Mouse (Mus musculus) kidney, embryonic 15.5 days (tissue): Measurements from ENCODE around the gene Dennd4a. TPM values are rescaled to one million over a fixed set of nuclear protein-coding genes. Genes with fewer than 3 reads are reported as not detected.

Experiments
- ATAC-seq: fragments of 200-750 bp; cut with Nextera tagmentation; replicated peaks from 2 replicates; pipeline ENCODE4 v1.8.0; 2017; ENCODE audit warnings: moderate TSS enrichment; ENCODE audit not compliant: low FRiP score
- H3K27ac ChIP-seq: fragments of 300-500 bp; sonication (generic); 2 replicates; pipeline ENCODE4 v1.5.1; 2015; ENCODE audit warnings: mild to moderate bottlenecking, inconsistent platforms
- H3K27me3 ChIP-seq: fragments of 300-500 bp; sonication (generic); 2 replicates; pipeline ENCODE4 v1.6.1; 2015; ENCODE audit warnings: inconsistent platforms
- H3K36me3 ChIP-seq: fragments of 300-500 bp; sonication (generic); 2 replicates; pipeline ENCODE4 v1.6.1; 2015; ENCODE audit warnings: inconsistent platforms
- H3K4me1 ChIP-seq: fragments of 300-500 bp; sonication (generic); 2 replicates; pipeline ENCODE4 v1.6.1; 2015; ENCODE audit warnings: inconsistent platforms
- H3K4me2 ChIP-seq: fragments of 300-500 bp; sonication (generic); 2 replicates; pipeline ENCODE4 v1.6.1; 2015; ENCODE audit warnings: moderate library complexity, mild to moderate bottlenecking, inconsistent platforms
- H3K4me3 ChIP-seq: fragments of 300-500 bp; sonication (generic); replicated peaks from 2 replicates; pipeline ENCODE4 v1.5.1; 2015; ENCODE audit warnings: mild to moderate bottlenecking, inconsistent platforms
- H3K9ac ChIP-seq: fragments of 300-500 bp; sonication (generic); 2 replicates; pipeline ENCODE4 v1.6.1; 2015; ENCODE audit warnings: mild to moderate bottlenecking, inconsistent platforms
- H3K9me3 ChIP-seq: fragments of 300-500 bp; sonication (generic); replicated peaks from 2 replicates; pipeline ENCODE4 v1.6.1; 2016; ENCODE audit warnings: inconsistent platforms
- WGBS: fragments of 180-500 bp; shearing (Covaris S2); methylation state at CpG from one replicate; pipeline ENCODE4 v1.1.7; 2015; ENCODE audit warnings: mixed read lengths; 5-methylcytosine and 5-hydroxymethylcytosine counted together
- polyA plus RNA-seq: library from polyadenylated mRNA; unstranded; fragments of >200 nt; fragmentation: Nextera tagmentation; extraction: Ambion mirVana; gene quantifications from 2 replicates; pipeline ENCODE4 v1.2.1, GENCODE M21; 2015

The Dennd4a gene
- polyA plus RNA-seq, result 6.0 and 7.6 TPM in 2 replicates

GRCm38 (mm10) chr9:64810822-64811537 lies at the start of gene Dennd4a:
Dennd4a (plus strand) TSS chr9:64811340.
- peaks cover 8% of the 10 kb centered on the region; the same call in 1 of the 2 replicates for H3K4me1 ChIP-seq
- ATAC-seq, result peak; percentile 98
- H3K4me2 ChIP-seq, result peak within 1 kb of the TSS; percentile 90
- peak within 1 kb of the TSS; percentile 90 for H3K27ac ChIP-seq
- no peaks in the 10 kb centered on the region for H3K27me3 ChIP-seq
- WGBS, result under 1% methylated on average over 47 of the region's 51 CpGs
- H3K36me3 ChIP-seq, result no peaks in the 10 kb centered on the region
- peak within 1 kb of the TSS; percentile 61 for H3K9ac ChIP-seq
- H3K4me3 ChIP-seq, result peak within 1 kb of the TSS; percentile 90
- H3K9me3 ChIP-seq, result no peaks in the 10 kb centered on the region

GRCm38 (mm10) chr9:64764824-64765223 lies 46.3 kb upstream of the Dennd4a start:
- Histone ChIP-seq H3K4me2 (no peak overlapping the region), H3K27ac (no peak overlapping the region), H3K4me3 (no peak overlapping the region), H3K9me3 (no peaks in the 10 kb centered on the region), H3K4me1 (no peaks in the 10 kb centered on the region), H3K9ac (no peak overlapping the region), H3K36me3 (no peaks in the 10 kb centered on the region), H3K27me3 (no peaks in the 10 kb centered on the region)
- ATAC-seq, result no peak
- 85% methylated on average over 2 of the region's 2 CpGs for WGBS

- no peak for ATAC-seq
- Histone ChIP-seq H3K4me2 (no peak overlapping the region), H3K9me3 (no peaks in the 10 kb centered on the region), H3K4me1 (no peaks in the 10 kb centered on the region), H3K9ac (no peak overlapping the region), H3K4me3 (no peak overlapping the region), H3K27ac (no peak overlapping the region), H3K27me3 (no peaks in the 10 kb centered on the region), H3K36me3 (no peaks in the 10 kb centered on the region)
- WGBS, result 90% methylated on average over 3 of the region's 3 CpGs
Observed at GRCm38 (mm10) chr9:64766136-64766535, 45.0 kb upstream of the Dennd4a start.

GRCm38 (mm10) chr9:64767796-64768195 lies 43.3 kb upstream of the Dennd4a start:
- Histone ChIP-seq H3K9ac (no peak overlapping the region), H3K4me2 (no peak overlapping the region), H3K9me3 (no peaks in the 10 kb centered on the region), H3K4me3 (no peak overlapping the region), H3K36me3 (no peaks in the 10 kb centered on the region), H3K4me1 (no peaks in the 10 kb centered on the region), H3K27me3 (no peaks in the 10 kb centered on the region), H3K27ac (no peak overlapping the region)
- WGBS, result 37% methylated on average over 1 of the region's 1 CpGs
- ATAC-seq, result no peak

- Histone ChIP-seq H3K36me3 (no peaks in the 10 kb centered on the region), H3K9ac (no peak overlapping the region), H3K4me2 (no peak overlapping the region), H3K4me1 (peaks cover 2% of the 10 kb centered on the region; the same call in 1 of the 2 replicates), H3K27ac (no peak overlapping the region), H3K9me3 (no peaks in the 10 kb centered on the region), H3K27me3 (no peaks in the 10 kb centered on the region), H3K4me3 (no peak overlapping the region)
- WGBS, result 46% methylated on average over 9 of the region's 9 CpGs
- ATAC-seq, result no peak
Observed at GRCm38 (mm10) chr9:64769066-64769695, 42.0 kb upstream of the Dennd4a start.

GRCm38 (mm10) chr9:64769911-64770310 lies 41.2 kb upstream of the Dennd4a start:
- Histone ChIP-seq H3K27me3 (no peaks in the 10 kb centered on the region), H3K36me3 (no peaks in the 10 kb centered on the region), H3K4me3 (no peak overlapping the region), H3K9ac (no peak overlapping the region), H3K27ac (no peak overlapping the region), H3K4me1 (peaks cover 3% of the 10 kb centered on the region; the same call in 1 of the 2 replicates), H3K4me2 (no peak overlapping the region), H3K9me3 (no peaks in the 10 kb centered on the region)
- 94% methylated on average over 6 of the region's 6 CpGs for WGBS
- ATAC-seq, result no peak

GRCm38 (mm10) chr9:64770411-64770849 lies 40.7 kb upstream of the Dennd4a start:
- Histone ChIP-seq H3K9me3 (no peaks in the 10 kb centered on the region), H3K4me2 (no peak overlapping the region), H3K4me3 (no peak overlapping the region), H3K9ac (no peak overlapping the region), H3K27me3 (no peaks in the 10 kb centered on the region), H3K36me3 (no peaks in the 10 kb centered on the region), H3K27ac (no peak overlapping the region), H3K4me1 (peaks cover 3% of the 10 kb centered on the region; the same call in 1 of the 2 replicates)
- WGBS, result 86% methylated on average over 5 of the region's 5 CpGs
- no peak for ATAC-seq

GRCm38 (mm10) chr9:64771236-64771635 lies 39.9 kb upstream of the Dennd4a start:
- ATAC-seq, result no peak
- H3K9me3 ChIP-seq, result no peaks in the 10 kb centered on the region
- no peak overlapping the region for H3K4me2 ChIP-seq
- no peak overlapping the region for H3K27ac ChIP-seq
- WGBS, result 62% methylated on average over 5 of the region's 5 CpGs
- H3K27me3 ChIP-seq, result no peaks in the 10 kb centered on the region
- no peaks in the 10 kb centered on the region for H3K36me3 ChIP-seq
- no peak overlapping the region for H3K9ac ChIP-seq
- no peak overlapping the region for H3K4me3 ChIP-seq
- H3K4me1 ChIP-seq, result peaks cover 3% of the 10 kb centered on the region; the same call in 1 of the 2 replicates

GRCm38 (mm10) chr9:64773254-64773653 lies 37.9 kb upstream of the Dennd4a start:
- H3K4me1 ChIP-seq, result peaks cover 3% of the 10 kb centered on the region; the same call in 1 of the 2 replicates
- 56% methylated on average over 8 of the region's 8 CpGs for WGBS
- ATAC-seq, result no peak
- no peak overlapping the region for H3K27ac ChIP-seq
- no peaks in the 10 kb centered on the region for H3K27me3 ChIP-seq
- no peaks in the 10 kb centered on the region for H3K36me3 ChIP-seq
- H3K9ac ChIP-seq, result no peak overlapping the region
- no peak overlapping the region for H3K4me2 ChIP-seq
- no peaks in the 10 kb centered on the region for H3K9me3 ChIP-seq
- H3K4me3 ChIP-seq, result no peak overlapping the region

GRCm38 (mm10) chr9:64773936-64774335 lies 37.2 kb upstream of the Dennd4a start:
- Histone ChIP-seq H3K27ac (no peak overlapping the region), H3K9me3 (no peaks in the 10 kb centered on the region), H3K4me3 (no peak overlapping the region), H3K4me1 (peaks cover 3% of the 10 kb centered on the region; the same call in 1 of the 2 replicates), H3K27me3 (no peaks in the 10 kb centered on the region), H3K36me3 (no peaks in the 10 kb centered on the region), H3K9ac (no peak overlapping the region), H3K4me2 (no peak overlapping the region)
- no peak for ATAC-seq
- 67% methylated on average over 4 of the region's 4 CpGs for WGBS

GRCm38 (mm10) chr9:64774411-64774811 lies 36.7 kb upstream of the Dennd4a start:
- H3K4me3 ChIP-seq, result no peak overlapping the region
- H3K27ac ChIP-seq, result no peak overlapping the region
- WGBS, result 35% methylated on average over 5 of the region's 5 CpGs
- no peaks in the 10 kb centered on the region for H3K9me3 ChIP-seq
- H3K4me2 ChIP-seq, result no peak overlapping the region
- H3K9ac ChIP-seq, result no peak overlapping the region
- ATAC-seq, result no peak
- H3K4me1 ChIP-seq, result peaks cover 3% of the 10 kb centered on the region; the same call in 1 of the 2 replicates
- H3K27me3 ChIP-seq, result no peaks in the 10 kb centered on the region
- no peaks in the 10 kb centered on the region for H3K36me3 ChIP-seq

- Histone ChIP-seq H3K4me1 (peaks cover 3% of the 10 kb centered on the region; the same call in 1 of the 2 replicates), H3K27me3 (0 out of 2 replicates have a peak, but pooled peaks cover under 1% of the 10 kb centered on the region), H3K4me3 (no peak overlapping the region), H3K9ac (no peak overlapping the region), H3K9me3 (no peaks in the 10 kb centered on the region), H3K4me2 (no peak overlapping the region), H3K27ac (no peak overlapping the region), H3K36me3 (no peaks in the 10 kb centered on the region)
- ATAC-seq, result no peak
- 91% methylated on average over 2 of the region's 2 CpGs for WGBS
Observed at GRCm38 (mm10) chr9:64774883-64775282, 36.3 kb upstream of the Dennd4a start.
